Mouse (Mus musculus): ENCODE data around the gene Sept9. TPM values are rescaled to one million over a fixed set of nuclear protein-coding genes. Genes with fewer than 3 reads are reported as not detected.

The Sept9 gene
- total RNA-seq (2014; rRNA removed) (99.3 and 112 TPM in 2 replicates), polyA plus RNA-seq (2015; fragmentation: Nextera tagmentation; extraction: Ambion mirVana) (99.7 and 112 TPM in 2 replicates)

DNA sequence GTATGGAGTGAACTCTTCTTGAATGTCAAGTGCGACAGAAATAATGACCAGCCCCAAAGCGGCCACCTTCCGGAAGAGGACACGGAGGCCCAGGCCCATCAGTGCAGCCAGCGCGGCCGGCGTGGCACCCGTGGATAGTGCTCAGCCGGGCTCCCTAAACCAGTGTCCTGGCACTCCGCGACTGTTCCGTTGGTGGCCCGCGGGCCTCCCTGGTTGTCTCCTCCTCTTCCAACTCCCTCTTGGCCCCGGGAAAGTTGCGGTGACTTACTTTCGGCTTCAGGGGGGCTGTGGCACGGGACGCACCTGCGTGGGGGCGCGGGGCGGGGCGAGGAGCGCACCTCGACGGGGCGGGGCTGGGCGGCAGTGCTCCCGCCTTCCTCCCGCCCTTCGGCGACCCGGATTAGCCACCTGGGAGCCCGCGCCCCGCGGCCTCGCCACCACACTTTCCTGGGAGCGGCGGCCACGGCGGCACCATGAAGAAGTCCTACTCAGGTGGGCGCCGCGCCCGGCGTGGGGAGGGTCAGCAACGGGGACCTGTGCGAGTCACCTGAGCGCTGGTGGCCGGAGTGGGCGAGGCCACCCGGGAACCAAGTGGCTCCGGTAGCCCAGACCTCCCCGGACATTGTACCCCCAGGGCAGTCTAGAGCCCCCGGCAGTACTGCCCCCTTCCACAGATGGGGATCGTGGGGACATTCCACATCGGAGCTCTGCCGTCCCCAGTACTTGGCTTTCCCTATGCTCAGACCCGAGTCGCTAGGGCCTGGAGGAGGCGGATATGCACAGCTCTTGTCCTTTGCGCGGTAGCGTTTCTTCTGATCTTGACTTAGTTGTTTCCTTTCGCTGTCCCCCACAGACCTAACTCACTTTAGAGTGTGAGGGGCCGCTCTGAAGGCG lies at the start of gene Sept9:
Sept9 (plus strand) TSS at position 380 of the 894 bp plus-strand sequence.
- Histone ChIP-seq H3K4me2 (ENCODE audit: low read depth) (peak within 1 kb of the TSS; percentile 50), H3K27ac (ENCODE audit: low read depth, low read length) (no peak within 1 kb of the TSS), H3K4me3 (ENCODE audit: low read depth, low read length) (peak within 1 kb of the TSS; percentile 26), H3K9ac (peak within 1 kb of the TSS; percentile 28; the same call in 1 of the 2 replicates), H3K36me3 (ENCODE audit: insufficient read depth) (no peaks in the 10 kb centered on the region), H3K27me3 (ENCODE audit: insufficient read depth, low read length) (peaks cover 20% of the 10 kb centered on the region), H3K9me3 (ENCODE audit: low read length) (no peaks in the 10 kb centered on the region), H3K4me1 (ENCODE audit: insufficient read depth) (peaks cover 5% of the 10 kb centered on the region)
- ATAC-seq (no peak), DNase-seq (peak; percentile 14)
- 3% methylated on average over 68 of the region's 70 CpGs for WGBS
- TF ChIP-seq CTCF (IDR thresholded peaks at IDR 0.05; ENCODE audit: low read depth), result no peak

GRCm38 (mm10) chr11:117150467-117150966 lies 48.9 kb upstream of the Sept9 start:
- no peak for TF ChIP-seq CTCF (IDR thresholded peaks at IDR 0.05; ENCODE audit: low read depth)
- no peaks in the 10 kb centered on the region for H3K4me1 ChIP-seq (ENCODE audit: insufficient read depth)
- WGBS, result 83% methylated on average over 9 of the region's 9 CpGs
- H3K4me2 ChIP-seq (ENCODE audit: low read depth), result no peak overlapping the region
- H3K36me3 ChIP-seq (ENCODE audit: insufficient read depth), result peaks cover 93% of the 10 kb centered on the region
- DNase-seq, result no peak
- no peaks in the 10 kb centered on the region for H3K9me3 ChIP-seq (ENCODE audit: low read length)
- no peak overlapping the region for H3K9ac ChIP-seq
- no peaks in the 10 kb centered on the region for H3K27me3 ChIP-seq (ENCODE audit: insufficient read depth, low read length)
- H3K4me3 ChIP-seq (ENCODE audit: low read depth, low read length), result no peak overlapping the region
- no peak for ATAC-seq
- H3K27ac ChIP-seq (ENCODE audit: low read depth, low read length), result no peak overlapping the region

GRCm38 (mm10) chr11:117151461-117151860 lies 48.0 kb upstream of the Sept9 start:
- Histone ChIP-seq H3K4me1 (ENCODE audit: insufficient read depth) (no peaks in the 10 kb centered on the region), H3K27ac (ENCODE audit: low read depth, low read length) (no peak overlapping the region), H3K9me3 (ENCODE audit: low read length) (no peaks in the 10 kb centered on the region), H3K4me2 (ENCODE audit: low read depth) (no peak overlapping the region), H3K36me3 (ENCODE audit: insufficient read depth) (peaks cover 92% of the 10 kb centered on the region), H3K9ac (no peak overlapping the region), H3K4me3 (ENCODE audit: low read depth, low read length) (no peak overlapping the region), H3K27me3 (ENCODE audit: insufficient read depth, low read length) (no peaks in the 10 kb centered on the region)
- ATAC-seq, result no peak
- no peak for DNase-seq
- no peak for TF ChIP-seq CTCF (IDR thresholded peaks at IDR 0.05; ENCODE audit: low read depth)
- WGBS, result 90% methylated on average over 7 of the region's 7 CpGs

DNA sequence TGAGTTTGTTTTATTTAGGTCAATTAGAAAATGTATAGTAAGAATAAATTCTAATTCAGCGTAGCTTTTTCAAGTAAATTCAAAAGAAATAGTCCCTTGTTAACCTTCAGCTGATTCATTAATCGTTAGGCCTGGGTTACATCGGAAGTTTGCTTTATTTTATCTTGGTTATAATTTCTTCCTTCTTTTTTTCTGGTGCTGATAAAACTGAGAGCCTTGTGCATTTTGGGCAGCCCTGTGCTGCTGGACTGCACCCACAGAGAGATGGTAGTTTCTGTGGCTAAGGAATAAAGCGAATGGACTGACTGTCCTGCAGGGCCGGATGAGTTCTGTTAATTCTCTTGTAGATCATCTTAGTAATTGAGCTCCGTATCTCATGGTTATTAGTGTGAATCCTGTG lies 46.9 kb upstream of the Sept9 start:
- DNase-seq, result no peak
- Histone ChIP-seq H3K27ac (ENCODE audit: low read depth, low read length) (no peak overlapping the region), H3K4me2 (ENCODE audit: low read depth) (no peak overlapping the region), H3K27me3 (ENCODE audit: insufficient read depth, low read length) (no peaks in the 10 kb centered on the region), H3K9me3 (ENCODE audit: low read length) (no peaks in the 10 kb centered on the region), H3K4me1 (ENCODE audit: insufficient read depth) (no peaks in the 10 kb centered on the region), H3K36me3 (ENCODE audit: insufficient read depth) (peaks cover 90% of the 10 kb centered on the region), H3K4me3 (ENCODE audit: low read depth, low read length) (no peak overlapping the region), H3K9ac (no peak overlapping the region)
- TF ChIP-seq CTCF (IDR thresholded peaks at IDR 0.05; ENCODE audit: low read depth), result no peak
- ATAC-seq, result no peak
- 89% methylated on average over 6 of the region's 6 CpGs for WGBS

GRCm38 (mm10) chr11:117153553-117153952 lies 45.9 kb upstream of the Sept9 start:
- Histone ChIP-seq H3K4me1 (ENCODE audit: insufficient read depth) (peaks cover 3% of the 10 kb centered on the region; the same call in 1 of the 2 replicates), H3K36me3 (ENCODE audit: insufficient read depth) (peaks cover 87% of the 10 kb centered on the region), H3K27me3 (ENCODE audit: insufficient read depth, low read length) (no peaks in the 10 kb centered on the region), H3K9me3 (ENCODE audit: low read length) (no peaks in the 10 kb centered on the region), H3K4me2 (ENCODE audit: low read depth) (no peak overlapping the region), H3K4me3 (ENCODE audit: low read depth, low read length) (no peak overlapping the region), H3K9ac (no peak overlapping the region), H3K27ac (ENCODE audit: low read depth, low read length) (no peak overlapping the region)
- DNase-seq (no peak), ATAC-seq (no peak)
- WGBS, result 73% methylated on average over 9 of the region's 9 CpGs
- TF ChIP-seq CTCF (IDR thresholded peaks at IDR 0.05; ENCODE audit: low read depth), result no peak

GRCm38 (mm10) chr11:117154088-117154815 lies 45.2 kb upstream of the Sept9 start:
- H3K27me3 ChIP-seq (ENCODE audit: insufficient read depth, low read length), result no peaks in the 10 kb centered on the region
- H3K9me3 ChIP-seq (ENCODE audit: low read length), result no peaks in the 10 kb centered on the region
- DNase-seq, result no peak
- ATAC-seq, result no peak
- no peak overlapping the region for H3K4me3 ChIP-seq (ENCODE audit: low read depth, low read length)
- 59% methylated on average over 7 of the region's 7 CpGs for WGBS
- H3K4me2 ChIP-seq (ENCODE audit: low read depth), result no peak overlapping the region
- no peak overlapping the region for H3K9ac ChIP-seq
- no peak for TF ChIP-seq CTCF (IDR thresholded peaks at IDR 0.05; ENCODE audit: low read depth)
- H3K36me3 ChIP-seq (ENCODE audit: insufficient read depth), result peaks cover 86% of the 10 kb centered on the region
- H3K4me1 ChIP-seq (ENCODE audit: insufficient read depth), result peaks cover 4% of the 10 kb centered on the region; the same call in 1 of the 2 replicates
- H3K27ac ChIP-seq (ENCODE audit: low read depth, low read length), result no peak overlapping the region
